Mouse (Mus musculus): ENCODE measurements around the gene Lair1. TPM values are rescaled to one million over a fixed set of nuclear protein-coding genes. Genes with fewer than 3 reads are reported as not detected.
A peak's percentile ranks its signal among the peaks of the same experiment; 100 is the strongest.
"Not testable (repeated sequence)": the region's sequence is repeated elsewhere in the genome, so short reads cannot be mapped to it uniquely, and the experiment has no call there.

Lair1 gene
- polyA plus RNA-seq, 1 experiment from 2014 or later: 2.1 TPM

DNA sequence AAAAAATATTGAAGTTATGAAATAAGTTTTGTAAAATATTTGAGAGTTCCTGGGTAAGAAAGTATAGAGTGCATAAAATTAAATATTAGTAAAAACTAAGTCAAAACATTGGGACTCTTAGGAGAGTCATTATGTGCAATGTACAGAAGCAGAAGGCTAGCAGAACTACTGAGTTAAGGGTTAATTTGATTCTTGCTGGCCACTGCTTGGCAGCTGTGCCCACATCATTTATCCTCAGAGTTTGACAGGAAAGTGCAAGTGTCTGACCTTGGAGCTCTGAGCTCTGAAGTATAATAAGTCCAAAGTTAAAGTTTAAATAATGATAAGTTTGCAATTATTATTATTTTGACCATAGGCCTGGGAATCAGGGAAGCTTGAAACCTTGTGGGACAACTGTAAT lies 18.7 kb upstream of the Lair1 start:
- H3K27ac ChIP-seq (ENCODE audit: low read length): no peak overlapping the region
- DNase-seq (ENCODE audit: low spot score) (no peak), ATAC-seq (no peak)
- no peak for TF ChIP-seq CTCF (IDR thresholded peaks at IDR 0.05)
- no peaks in the 10 kb centered on the region for H3K27me3 ChIP-seq (replicated peaks; ENCODE audit: insufficient read depth, low read length)
- no peak overlapping the region for H3K4me2 ChIP-seq (replicated peaks; ENCODE audit: low read depth, low read length)
- H3K4me3 ChIP-seq (ENCODE audit: low read depth, low read length): no peak overlapping the region
- no peaks in the 10 kb centered on the region for H3K4me1 ChIP-seq (ENCODE audit: insufficient read depth, low read depth, low read length)
- no peak overlapping the region for H3K9ac ChIP-seq (replicated peaks; ENCODE audit: low read depth)
- no peaks in the 10 kb centered on the region for H3K9me3 ChIP-seq (ENCODE audit: low read length)
- no peaks in the 10 kb centered on the region for H3K36me3 ChIP-seq (ENCODE audit: insufficient read depth, low read length)

DNA sequence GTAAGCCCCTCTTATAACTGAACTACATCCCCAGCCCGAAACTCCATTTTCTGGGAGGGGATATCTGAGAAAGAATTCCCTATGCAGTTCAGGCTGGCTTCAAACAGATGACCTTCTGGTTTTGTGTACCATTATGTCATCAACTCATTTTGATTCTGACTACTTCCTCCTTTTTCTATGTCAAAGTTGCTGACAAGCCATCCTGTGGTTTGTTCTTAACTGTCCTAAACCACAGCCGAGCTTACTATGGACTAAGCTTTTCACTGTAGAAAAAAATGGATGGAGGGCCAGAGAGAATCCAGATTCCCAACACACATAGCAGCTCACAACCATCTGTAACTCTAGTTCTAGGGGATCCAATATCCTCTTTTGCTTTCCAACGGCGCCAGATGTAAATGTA lies 17.5 kb upstream of the Lair1 start:
- Histone ChIP-seq H3K4me3 (ENCODE audit: low read depth, low read length) (no peak overlapping the region), H3K36me3 (ENCODE audit: insufficient read depth, low read length) (no peaks in the 10 kb centered on the region), H3K27me3 (replicated peaks; ENCODE audit: insufficient read depth, low read length) (no peaks in the 10 kb centered on the region), H3K4me2 (replicated peaks; ENCODE audit: low read depth, low read length) (no peak overlapping the region), H3K9ac (replicated peaks; ENCODE audit: low read depth) (no peak overlapping the region), H3K27ac (ENCODE audit: low read length) (no peak overlapping the region), H3K9me3 (ENCODE audit: low read length) (no peaks in the 10 kb centered on the region), H3K4me1 (ENCODE audit: insufficient read depth, low read depth, low read length) (no peaks in the 10 kb centered on the region)
- WGBS: 80% methylated on average over 4 of the region's 4 CpGs
- DNase-seq (ENCODE audit: low spot score) (peak; percentile 48), ATAC-seq (no peak)
- TF ChIP-seq EP300 (IDR thresholded peaks at IDR 0.05): no peak
- TF ChIP-seq CTCF (IDR thresholded peaks at IDR 0.05): no peak

DNA sequence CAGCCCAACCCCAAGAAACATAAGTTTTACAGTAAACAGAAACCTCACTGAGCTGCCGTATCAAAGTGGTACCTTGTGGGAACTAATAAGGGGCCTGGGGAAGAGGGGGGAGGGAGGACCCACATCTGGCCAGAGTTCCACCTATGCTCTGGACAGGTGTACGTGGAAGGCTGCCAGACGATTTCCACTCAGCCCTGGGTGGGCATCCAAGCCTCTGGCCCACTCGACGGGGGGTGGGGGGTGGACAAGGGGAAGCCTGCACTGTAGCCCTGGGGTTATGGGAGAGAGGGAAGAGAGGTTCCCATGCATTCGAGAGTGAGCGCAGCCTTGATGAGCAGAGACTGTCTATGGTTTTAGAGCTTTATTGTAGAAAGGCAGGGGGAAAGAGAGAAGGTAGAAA lies 16.5 kb upstream of the Lair1 start:
- Histone ChIP-seq H3K36me3 (ENCODE audit: insufficient read depth, low read length) (no peaks in the 10 kb centered on the region), H3K27ac (ENCODE audit: low read length) (no peak overlapping the region), H3K27me3 (replicated peaks; ENCODE audit: insufficient read depth, low read length) (no peaks in the 10 kb centered on the region), H3K9me3 (ENCODE audit: low read length) (no peaks in the 10 kb centered on the region), H3K4me1 (ENCODE audit: insufficient read depth, low read depth, low read length) (no peaks in the 10 kb centered on the region), H3K4me2 (replicated peaks; ENCODE audit: low read depth, low read length) (no peak overlapping the region), H3K4me3 (ENCODE audit: low read depth, low read length) (no peak overlapping the region), H3K9ac (replicated peaks; ENCODE audit: low read depth) (no peak overlapping the region)
- WGBS: 80% methylated on average over 7 of the region's 7 CpGs
- no peak for DNase-seq (ENCODE audit: low spot score)
- no peak for ATAC-seq
- TF ChIP-seq CTCF (IDR thresholded peaks at IDR 0.05) (no peak), EP300 (IDR thresholded peaks at IDR 0.05) (no peak)

DNA sequence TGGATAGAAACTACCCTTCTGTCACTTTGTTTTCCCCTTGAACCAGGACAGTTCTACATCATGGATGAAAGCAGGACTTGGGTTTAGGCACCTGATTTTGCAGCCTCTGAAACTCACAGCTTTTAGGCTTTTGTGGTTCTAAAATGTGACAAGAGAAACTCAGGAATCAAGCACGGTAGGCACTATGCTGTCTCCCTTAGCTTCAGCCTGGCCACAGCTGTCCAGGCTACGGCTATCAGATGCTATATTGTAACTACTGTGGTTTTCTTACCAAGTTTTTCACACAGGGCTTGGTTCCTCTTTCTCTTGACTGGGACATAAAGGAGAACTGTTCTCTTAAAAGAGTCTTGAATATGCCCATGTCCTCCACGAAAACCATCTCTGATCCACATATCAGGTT lies 10.1 kb upstream of the Lair1 start:
- H3K9ac ChIP-seq (replicated peaks; ENCODE audit: low read depth): no peak overlapping the region
- no peaks in the 10 kb centered on the region for H3K4me1 ChIP-seq (ENCODE audit: insufficient read depth, low read depth, low read length)
- 65% methylated on average over 3 of the region's 3 CpGs for WGBS
- no peak overlapping the region for H3K27ac ChIP-seq (ENCODE audit: low read length)
- H3K4me2 ChIP-seq (replicated peaks; ENCODE audit: low read depth, low read length): no peak overlapping the region
- ATAC-seq (no peak), DNase-seq (ENCODE audit: low spot score) (peak; percentile 24)
- no peaks in the 10 kb centered on the region for H3K9me3 ChIP-seq (ENCODE audit: low read length)
- no peaks in the 10 kb centered on the region for H3K27me3 ChIP-seq (replicated peaks; ENCODE audit: insufficient read depth, low read length)
- H3K36me3 ChIP-seq (ENCODE audit: insufficient read depth, low read length): no peaks in the 10 kb centered on the region
- H3K4me3 ChIP-seq (ENCODE audit: low read depth, low read length): no peak overlapping the region
- no peak for TF ChIP-seq CTCF (IDR thresholded peaks at IDR 0.05)
- TF ChIP-seq EP300 (IDR thresholded peaks at IDR 0.05): no peak

DNA sequence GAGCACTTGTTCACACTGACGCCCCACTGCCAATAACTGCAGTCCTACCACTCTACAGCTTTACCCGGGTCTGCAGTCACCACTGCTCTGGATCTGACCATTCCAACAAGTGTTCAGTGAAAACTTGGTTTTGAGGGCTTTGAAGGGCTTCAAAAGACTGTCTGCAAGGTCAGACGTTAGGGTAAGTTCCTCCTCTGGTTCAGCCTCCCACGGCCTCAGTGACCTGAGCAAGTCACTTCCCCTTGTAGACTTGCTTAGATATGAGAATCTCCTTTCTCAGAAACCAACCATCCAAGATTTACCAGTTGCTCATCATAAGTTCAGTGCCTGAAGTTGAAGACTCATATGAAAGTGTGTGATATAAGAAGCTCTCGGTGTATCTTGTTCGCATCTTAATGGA lies 8.1 kb upstream of the Lair1 start:
- TF ChIP-seq CTCF (IDR thresholded peaks at IDR 0.05): no peak
- no peak for TF ChIP-seq EP300 (IDR thresholded peaks at IDR 0.05)
- H3K4me3 ChIP-seq (ENCODE audit: low read depth, low read length): no peak overlapping the region
- H3K4me1 ChIP-seq (ENCODE audit: insufficient read depth, low read depth, low read length): no peaks in the 10 kb centered on the region
- H3K27ac ChIP-seq (ENCODE audit: low read length): no peak overlapping the region
- H3K27me3 ChIP-seq (replicated peaks; ENCODE audit: insufficient read depth, low read length): no peaks in the 10 kb centered on the region
- no peak overlapping the region for H3K4me2 ChIP-seq (replicated peaks; ENCODE audit: low read depth, low read length)
- H3K36me3 ChIP-seq (ENCODE audit: insufficient read depth, low read length): no peaks in the 10 kb centered on the region
- no peak for ATAC-seq
- DNase-seq (ENCODE audit: low spot score): no peak
- no peaks in the 10 kb centered on the region for H3K9me3 ChIP-seq (ENCODE audit: low read length)
- H3K9ac ChIP-seq (replicated peaks; ENCODE audit: low read depth): no peak overlapping the region
- 73% methylated on average over 6 of the region's 6 CpGs for WGBS

DNA sequence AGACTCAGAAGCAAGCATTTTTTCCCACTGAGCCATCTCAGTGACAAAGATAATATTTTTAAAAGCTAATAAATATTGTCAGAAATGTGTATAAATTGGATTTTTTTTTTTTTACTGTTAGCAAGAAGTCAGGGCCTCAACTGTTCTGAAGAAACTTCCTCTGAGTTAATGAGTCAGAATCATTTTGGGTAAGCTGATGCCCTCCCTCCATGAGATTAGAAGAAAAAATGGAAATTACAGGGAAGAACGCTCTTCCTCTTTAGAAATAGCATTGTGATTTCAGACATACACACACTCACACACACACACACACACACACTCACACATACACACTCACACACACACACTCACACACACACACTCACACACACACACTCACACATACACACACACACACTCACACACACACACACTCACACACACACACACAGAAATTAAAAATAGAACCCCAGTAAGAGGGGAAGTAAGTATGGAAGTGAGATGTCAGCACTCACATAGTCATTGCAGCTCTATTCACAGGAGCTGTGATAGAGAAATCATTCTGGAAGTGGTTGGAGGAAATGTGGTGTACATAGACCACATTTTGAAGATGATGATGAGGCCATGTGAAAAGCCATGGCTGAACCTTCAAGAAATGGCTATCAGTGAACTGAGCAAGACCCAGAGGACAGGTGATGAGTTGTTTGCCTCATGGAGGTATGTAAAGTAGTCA lies 866 bp upstream of the Lair1 start:
- H3K4me3 ChIP-seq (ENCODE audit: low read depth, low read length): no peak overlapping the region
- H3K27me3 ChIP-seq (replicated peaks; ENCODE audit: insufficient read depth, low read length): no peaks in the 10 kb centered on the region
- ATAC-seq (no peak), DNase-seq (ENCODE audit: low spot score) (peak; percentile 4)
- H3K4me1 ChIP-seq (ENCODE audit: insufficient read depth, low read depth, low read length): no peaks in the 10 kb centered on the region
- no peaks in the 10 kb centered on the region for H3K9me3 ChIP-seq (ENCODE audit: low read length)
- WGBS: 91% methylated on average over 1 of the region's 1 CpGs
- H3K4me2 ChIP-seq (replicated peaks; ENCODE audit: low read depth, low read length): no peak overlapping the region
- TF ChIP-seq CTCF (IDR thresholded peaks at IDR 0.05): no peak
- no peak overlapping the region for H3K27ac ChIP-seq (ENCODE audit: low read length)
- H3K36me3 ChIP-seq (ENCODE audit: insufficient read depth, low read length): no peaks in the 10 kb centered on the region
- H3K9ac ChIP-seq (replicated peaks; ENCODE audit: low read depth): no peak overlapping the region

DNA sequence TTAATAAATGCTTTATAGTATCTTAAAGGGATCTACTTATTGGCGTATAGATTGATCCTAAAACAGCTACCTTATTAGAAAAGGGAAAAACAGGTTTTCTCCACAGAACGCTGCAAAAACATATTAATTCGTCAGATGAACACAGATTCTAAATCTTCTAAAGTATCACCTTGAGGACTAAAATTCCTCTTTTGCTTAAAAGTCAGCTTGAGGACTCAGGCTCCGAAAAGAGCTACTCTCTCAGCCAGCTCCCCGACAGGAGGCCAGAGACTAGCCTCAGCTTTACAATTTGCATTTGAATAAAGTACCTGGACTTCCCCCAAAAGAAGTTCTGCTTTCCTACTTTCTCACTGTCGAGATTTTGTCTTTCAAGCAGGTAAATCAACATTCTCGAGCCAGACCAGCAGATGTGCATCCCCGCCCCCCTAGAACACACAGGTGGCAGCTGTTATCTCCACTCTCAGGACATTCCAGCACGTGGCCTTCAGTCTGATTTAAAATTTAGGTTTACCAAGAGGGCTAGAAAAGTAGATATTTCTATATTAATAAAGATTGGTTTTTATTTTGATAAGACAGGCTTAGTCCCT lies 2.3 kb downstream of the Lair1 start:
- not testable (repeated sequence) for H3K9me3 ChIP-seq (ENCODE audit: low read length); DNase-seq (ENCODE audit: low spot score); H3K9ac ChIP-seq (replicated peaks; ENCODE audit: low read depth); H3K27ac ChIP-seq (ENCODE audit: low read length); H3K36me3 ChIP-seq (ENCODE audit: insufficient read depth, low read length); H3K27me3 ChIP-seq (replicated peaks; ENCODE audit: insufficient read depth, low read length); H3K4me2 ChIP-seq (replicated peaks; ENCODE audit: low read depth, low read length); ATAC-seq; H3K4me3 ChIP-seq (ENCODE audit: low read depth, low read length); H3K4me1 ChIP-seq (ENCODE audit: insufficient read depth, low read depth, low read length)
- 49% methylated on average over 9 of the region's 9 CpGs for WGBS
